Mouse (Mus musculus) layer of hippocampus, postnatal 10 days (tissue): ENCODE measurements around the gene Zdhhc19. TPM values are rescaled to one million over a fixed set of nuclear protein-coding genes. Genes with fewer than 3 reads are reported as not detected.

ENCODE experiments used
- DNase-seq, 2 experiments: peaks; one replicate each; pipeline ENCODE4 v3.0.0; 2021; ENCODE audit warnings: low spot score in 2 of 2
- total RNA-seq, 2 experiments: library from RNA; stranded (reverse); gene quantifications; 2 replicates each; pipeline ENCODE4 v1.2.3; 2021

The Zdhhc19 gene
- total RNA-seq, 2 experiments from 2014 or later, result not detected

DNA sequence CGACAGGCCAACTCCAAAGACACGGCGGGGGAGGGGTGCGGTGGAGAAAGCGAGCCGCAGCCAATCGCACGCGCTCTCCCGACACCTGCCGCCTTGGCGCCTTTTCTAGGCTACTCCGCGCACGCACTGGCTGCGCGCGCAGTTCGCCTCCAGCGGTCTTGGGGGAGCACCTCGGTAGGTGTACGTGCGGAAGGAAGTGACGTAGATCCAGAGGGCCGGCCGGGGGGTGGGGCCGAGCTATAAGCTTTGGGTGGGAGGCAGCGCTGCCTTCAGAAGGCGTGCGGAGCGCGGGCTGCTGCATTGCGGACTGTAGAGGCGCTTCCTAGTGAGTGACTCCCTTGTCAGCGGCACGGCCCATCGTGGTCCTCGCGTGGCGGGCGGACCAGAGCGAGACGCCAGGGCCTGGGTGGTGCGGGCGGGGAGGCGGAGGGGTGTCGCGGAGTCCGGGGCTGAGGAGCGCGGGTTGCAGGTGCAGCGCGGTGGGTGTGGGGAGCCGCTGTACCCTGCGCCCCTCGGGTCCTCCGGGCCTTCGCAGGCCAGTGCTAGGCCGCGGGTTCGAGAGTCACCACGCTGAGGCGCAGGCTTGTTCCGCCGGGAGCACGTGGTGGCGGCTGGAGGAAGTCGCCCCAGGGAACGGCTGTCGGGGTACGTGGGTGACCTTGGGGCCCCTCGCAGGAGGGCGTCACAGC is 112.8 kb downstream of the Zdhhc19 start, which contains the start of gene Tfrc:
Gene Tfrc (plus strand): TSS at position 209 of the 689 bp plus-strand sequence.
- peak; percentile 91 to 95 for DNase-seq

DNA sequence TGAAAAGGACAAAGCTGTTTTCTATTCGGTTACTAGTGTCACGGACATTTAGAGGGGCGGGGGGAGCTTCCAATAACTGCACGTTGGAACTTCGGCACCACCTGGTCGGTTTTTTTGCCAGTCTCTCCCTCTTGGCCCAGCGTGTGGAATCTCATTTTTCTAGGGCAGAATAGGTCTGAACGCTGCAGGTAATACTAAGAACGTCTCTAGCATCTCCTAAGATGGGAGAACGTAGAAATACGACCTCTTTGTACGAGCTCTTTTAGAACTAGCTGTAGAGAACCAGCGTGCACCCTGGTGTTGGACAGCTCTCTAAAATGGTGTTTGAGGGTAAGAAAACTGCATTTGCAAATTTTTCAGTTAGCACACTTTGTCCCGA is 113.3 kb downstream of the Zdhhc19 start:
- no peak for DNase-seq

DNA sequence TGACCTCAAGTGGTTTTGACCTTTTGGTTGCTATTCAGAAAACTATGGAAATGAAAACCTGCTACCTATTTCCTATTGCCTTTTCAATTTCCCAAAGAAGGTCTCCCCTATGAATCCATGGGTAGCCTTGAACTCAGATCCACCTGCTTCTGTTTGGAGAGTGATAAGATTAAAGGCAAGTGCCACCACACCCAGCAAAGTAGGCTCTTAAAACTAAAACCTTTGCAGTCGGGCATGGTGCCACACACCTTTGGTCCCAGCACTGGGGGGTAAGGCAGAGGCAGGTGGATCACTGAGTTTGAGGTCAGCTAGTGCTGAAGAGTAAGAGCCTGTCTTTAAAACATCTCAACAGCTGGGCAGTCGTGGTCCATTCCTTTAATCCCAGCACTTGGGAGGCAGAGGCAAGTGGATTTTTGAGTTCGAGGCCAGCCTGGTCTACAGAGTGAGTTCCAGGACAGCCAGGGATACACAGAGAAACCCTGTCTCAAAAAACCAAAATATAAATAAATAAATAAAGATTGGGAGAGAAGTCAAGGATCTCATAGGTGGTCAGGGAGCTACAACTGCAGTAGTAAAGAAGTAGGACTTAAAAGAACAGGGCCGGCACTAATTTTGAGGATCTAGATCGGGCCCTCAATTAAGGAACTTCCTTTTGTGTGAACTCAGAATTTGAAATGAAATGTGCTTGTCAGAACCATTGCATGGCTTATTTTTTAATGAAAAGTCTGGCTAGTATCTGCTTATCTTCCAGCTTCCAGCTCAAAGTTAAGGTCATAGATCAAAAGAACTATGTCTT is 114.6 kb downstream of the Zdhhc19 start:
- no peak for DNase-seq

Other genes with a start within 250 kb of the Zdhhc19 start
- 10 to 100 TPM; 40.0 to 40.2 TPM for gene Fbxo45, start 249.1 kb upstream of the Zdhhc19 start, total RNA-seq
- gene Wdr53, start 249.0 kb upstream of the Zdhhc19 start, total RNA-seq, result 10 to 100 TPM; 11.9 to 14.3 TPM
- under 1 TPM in 1 of 2 experiments, not detected in 1; 0.25 TPM for gene Smco1, start 224.8 kb upstream of the Zdhhc19 start, total RNA-seq
- 10 to 100 TPM; 27.2 to 27.5 TPM for gene Rnf168, start 218.8 kb upstream of the Zdhhc19 start, total RNA-seq
- gene Ubxn7, start 164.0 kb upstream of the Zdhhc19 start, total RNA-seq, result 10 to 100 TPM; 50.7 to 64.1 TPM
- gene Tm4sf19, start 95.8 kb upstream of the Zdhhc19 start, total RNA-seq, result not detected
- 10 to 100 TPM; 13.7 to 15.6 TPM for gene Tctex1d2, start 76.6 kb upstream of the Zdhhc19 start, total RNA-seq
- gene Pcyt1a, start 65.3 kb upstream of the Zdhhc19 start, total RNA-seq, result 10 to 100 TPM; 43.9 to 47.5 TPM
- gene Slc51a, start 8.4 kb upstream of the Zdhhc19 start, total RNA-seq, result not detected
- gene Tfrc, start 112.7 kb downstream of the Zdhhc19 start, total RNA-seq, result 100 to 1,000 TPM in 1 of 2 experiments, 10 to 100 TPM in 1; 97.9 to 112 TPM
- 100 to 1,000 TPM; 114 to 128 TPM for gene Tnk2, start 147.6 kb downstream of the Zdhhc19 start, total RNA-seq
- not detected for gene Muc4, start 239.6 kb downstream of the Zdhhc19 start, total RNA-seq